Mouse (Mus musculus): ENCODE data around the gene P2ry6. TPM values are rescaled to one million over a fixed set of nuclear protein-coding genes. Genes with fewer than 3 reads are reported as not detected.

The P2ry6 gene
- polyA plus RNA-seq, 1 experiment from 2014 or later = 2.3 TPM

DNA sequence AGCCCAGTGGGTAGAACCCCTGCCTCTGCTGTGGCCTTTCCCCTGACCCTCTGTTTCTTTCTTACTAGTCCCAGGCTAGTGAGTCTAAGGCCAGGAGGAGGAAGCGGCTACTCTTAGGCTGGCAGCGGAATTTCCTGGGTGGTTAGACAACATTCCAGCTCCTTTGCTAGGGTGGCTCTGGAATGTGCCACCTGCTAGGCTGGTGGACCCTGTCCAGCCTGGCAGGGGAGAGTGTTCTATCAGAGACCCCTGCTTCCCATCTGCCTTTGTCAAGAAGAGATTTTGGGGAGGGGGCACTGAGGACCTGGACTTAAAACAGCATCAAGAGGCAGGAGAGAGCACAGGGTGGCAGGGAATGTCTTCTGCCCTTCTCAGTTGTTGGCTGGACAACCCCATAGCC is 31.8 kb upstream of the P2ry6 start:
- Histone ChIP-seq H3K4me1 (ENCODE audit: control insufficient read depth, insufficient read depth, low read length) (no peaks in the 10 kb centered on the region), H3K27me3 (replicated peaks; ENCODE audit: control insufficient read depth, insufficient read depth, low read length) (peaks cover 15% of the 10 kb centered on the region), H3K4me3 (ENCODE audit: low read depth, low read length) (no peak overlapping the region), H3K27ac (ENCODE audit: low read depth, low read length) (no peak overlapping the region), H3K9ac (ENCODE audit: low read length) (no peak overlapping the region), H3K9me3 (replicated peaks; ENCODE audit: control insufficient read depth, low read length) (no peaks in the 10 kb centered on the region), H3K36me3 (ENCODE audit: control insufficient read depth, insufficient read depth, low read length) (no peaks in the 10 kb centered on the region), H3K4me2 (ENCODE audit: low read length) (no peak overlapping the region)
- 91% methylated on average over 2 of the region's 2 CpGs for WGBS
- ATAC-seq (no peak), DNase-seq (ENCODE audit: low spot score) (no peak)

DNA sequence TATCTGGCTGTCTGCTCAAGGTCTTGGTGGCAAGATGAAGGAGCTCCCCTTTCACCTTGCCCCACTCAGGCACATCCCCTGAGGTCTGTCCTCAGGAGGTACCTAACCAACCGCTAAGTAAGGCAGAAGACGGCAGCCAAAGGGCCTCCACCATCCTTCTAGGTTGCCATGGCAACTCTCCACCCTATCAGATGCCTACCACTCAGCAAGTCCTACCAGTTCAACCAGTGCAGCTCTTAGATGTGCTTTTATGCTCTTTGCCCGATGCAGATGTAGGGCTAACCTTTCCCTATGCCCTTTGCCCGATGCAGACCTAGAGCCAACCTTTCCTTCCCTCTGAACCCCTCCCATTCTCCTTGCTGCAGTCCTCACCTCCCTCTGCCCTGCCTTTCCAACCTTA is 30.7 kb upstream of the P2ry6 start:
- no peak for ATAC-seq
- no peak for DNase-seq (ENCODE audit: low spot score)
- Histone ChIP-seq H3K4me3 (ENCODE audit: low read depth, low read length) (no peak overlapping the region), H3K4me2 (ENCODE audit: low read length) (no peak overlapping the region), H3K9ac (ENCODE audit: low read length) (no peak overlapping the region), H3K4me1 (ENCODE audit: control insufficient read depth, insufficient read depth, low read length) (no peaks in the 10 kb centered on the region), H3K27me3 (replicated peaks; ENCODE audit: control insufficient read depth, insufficient read depth, low read length) (peaks cover 4% of the 10 kb centered on the region; the same call in 1 of the 2 replicates), H3K9me3 (replicated peaks; ENCODE audit: control insufficient read depth, low read length) (no peaks in the 10 kb centered on the region), H3K27ac (ENCODE audit: low read depth, low read length) (no peak overlapping the region), H3K36me3 (ENCODE audit: control insufficient read depth, insufficient read depth, low read length) (no peaks in the 10 kb centered on the region)
- WGBS = 60% methylated on average over 4 of the region's 4 CpGs

DNA sequence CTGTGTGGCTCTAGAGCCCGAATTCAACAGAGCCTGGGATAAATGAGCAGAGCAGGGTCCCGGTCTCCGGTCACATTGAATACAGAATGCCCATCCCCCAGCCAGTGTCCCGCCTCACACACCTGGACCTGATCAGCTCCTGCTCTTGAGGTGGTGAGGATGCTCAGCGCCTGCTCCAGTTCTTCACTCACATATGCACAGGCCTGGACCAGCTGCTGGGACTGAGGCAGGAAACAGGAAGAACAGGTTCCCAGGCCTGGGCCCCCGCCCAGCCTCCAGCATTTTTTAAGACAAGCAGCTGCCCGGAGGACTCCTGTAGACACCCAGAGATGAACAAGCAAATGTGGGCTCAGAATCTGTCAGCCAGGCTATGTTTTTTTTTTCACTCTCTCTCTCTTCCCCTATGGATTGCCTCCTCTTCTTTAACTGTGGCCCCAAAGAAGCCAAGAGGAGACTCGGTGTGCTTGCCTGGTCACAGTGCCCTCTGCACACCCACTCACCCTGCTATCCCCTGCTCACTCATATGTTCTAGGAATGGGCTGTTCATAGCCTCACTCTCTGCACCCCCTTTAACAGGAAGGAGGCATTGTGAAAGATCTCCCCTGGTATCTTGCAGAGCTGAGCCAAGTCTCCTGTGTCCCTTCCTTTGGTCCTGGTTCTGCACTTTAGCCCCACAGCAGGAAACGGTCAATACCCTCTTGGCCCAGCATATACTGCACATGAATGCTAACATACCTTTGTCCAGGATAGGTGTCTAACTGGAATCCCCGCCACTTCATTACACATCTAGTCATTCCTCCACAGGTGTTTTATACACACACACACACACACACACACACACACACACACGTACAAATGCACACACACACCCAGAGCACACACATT is 29.2 kb upstream of the P2ry6 start:
- 78% methylated on average over 11 of the region's 11 CpGs for WGBS
- H3K27ac ChIP-seq (ENCODE audit: low read depth, low read length) = no peak overlapping the region
- H3K27me3 ChIP-seq (replicated peaks; ENCODE audit: control insufficient read depth, insufficient read depth, low read length) = no peaks in the 10 kb centered on the region
- H3K9me3 ChIP-seq (replicated peaks; ENCODE audit: control insufficient read depth, low read length) = no peaks in the 10 kb centered on the region
- H3K4me1 ChIP-seq (ENCODE audit: control insufficient read depth, insufficient read depth, low read length) = no peaks in the 10 kb centered on the region
- H3K4me2 ChIP-seq (ENCODE audit: low read length) = no peak overlapping the region
- H3K4me3 ChIP-seq (ENCODE audit: low read depth, low read length) = no peak overlapping the region
- ATAC-seq = no peak
- H3K9ac ChIP-seq (ENCODE audit: low read length) = no peak overlapping the region
- DNase-seq (ENCODE audit: low spot score) = no peak
- no peaks in the 10 kb centered on the region for H3K36me3 ChIP-seq (ENCODE audit: control insufficient read depth, insufficient read depth, low read length)

DNA sequence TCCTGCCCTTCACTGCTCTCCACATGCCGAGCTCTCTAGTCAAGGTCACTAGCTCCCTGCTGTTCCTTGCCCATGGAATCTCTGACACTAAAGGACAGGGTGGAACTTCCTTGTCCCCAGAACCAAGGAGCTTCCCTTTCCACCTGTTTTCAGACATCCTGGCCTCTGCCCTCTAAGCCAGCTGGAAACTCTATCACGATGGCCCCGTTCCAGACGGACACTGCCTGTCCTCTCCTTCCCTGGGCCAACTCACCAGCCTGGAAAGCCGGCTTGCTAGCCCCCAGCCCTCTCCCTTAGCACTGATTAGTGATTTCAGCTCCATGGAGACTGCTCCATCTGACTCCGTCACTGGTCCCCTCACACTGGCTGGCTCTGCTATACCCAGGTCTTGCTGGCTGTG is 27.8 kb upstream of the P2ry6 start:
- ATAC-seq (no peak), DNase-seq (ENCODE audit: low spot score) (no peak)
- no peak overlapping the region for H3K4me3 ChIP-seq (ENCODE audit: low read depth, low read length)
- H3K4me2 ChIP-seq (ENCODE audit: low read length) = no peak overlapping the region
- H3K9ac ChIP-seq (ENCODE audit: low read length) = no peak overlapping the region
- H3K27ac ChIP-seq (ENCODE audit: low read depth, low read length) = no peak overlapping the region
- H3K27me3 ChIP-seq (replicated peaks; ENCODE audit: control insufficient read depth, insufficient read depth, low read length) = no peaks in the 10 kb centered on the region
- H3K9me3 ChIP-seq (replicated peaks; ENCODE audit: control insufficient read depth, low read length) = no peaks in the 10 kb centered on the region
- H3K36me3 ChIP-seq (ENCODE audit: control insufficient read depth, insufficient read depth, low read length) = no peaks in the 10 kb centered on the region
- WGBS = 77% methylated on average over 6 of the region's 6 CpGs
- H3K4me1 ChIP-seq (ENCODE audit: control insufficient read depth, insufficient read depth, low read length) = no peaks in the 10 kb centered on the region

DNA sequence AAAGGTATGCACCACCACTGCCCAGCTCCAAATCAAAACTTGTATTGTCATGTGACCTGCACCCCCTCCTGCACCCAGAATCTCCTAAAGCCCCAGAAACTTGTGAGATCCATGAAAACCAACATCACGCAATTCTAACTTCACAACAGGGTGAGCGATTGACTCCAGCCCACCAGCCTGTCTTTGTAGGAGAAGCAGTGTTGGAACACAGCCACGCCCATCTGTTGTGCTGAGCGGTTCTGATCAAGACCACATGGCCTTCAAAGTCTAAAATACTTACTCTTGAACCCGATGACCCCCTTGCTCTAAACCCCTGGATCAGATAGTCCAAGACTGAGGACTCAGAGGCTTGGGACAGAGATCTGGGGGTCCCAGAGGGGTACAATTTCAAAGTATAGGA is 25.2 kb upstream of the P2ry6 start:
- WGBS = 90% methylated on average over 5 of the region's 5 CpGs
- no peaks in the 10 kb centered on the region for H3K4me1 ChIP-seq (ENCODE audit: control insufficient read depth, insufficient read depth, low read length)

DNA sequence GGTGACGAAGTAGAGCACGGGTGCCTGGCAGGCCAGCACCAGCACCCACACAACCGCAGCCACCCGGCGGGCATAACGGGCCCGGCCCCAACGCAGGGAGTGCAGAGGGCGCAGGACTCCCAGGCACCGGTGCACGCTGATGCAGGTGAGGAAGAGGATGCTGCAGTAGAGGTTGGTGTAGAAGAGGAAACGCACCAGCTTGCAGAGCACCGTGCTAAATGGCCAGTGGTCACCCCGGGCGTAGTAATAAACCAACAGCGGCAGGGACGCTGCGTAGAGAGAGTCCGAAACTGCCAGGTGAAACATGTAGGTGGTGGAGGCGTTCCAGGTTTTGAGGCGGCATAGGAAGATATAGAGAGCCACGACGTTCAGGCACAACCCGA is 24.1 kb upstream of the P2ry6 start:
- Histone ChIP-seq H3K27me3 (replicated peaks; ENCODE audit: control insufficient read depth, insufficient read depth, low read length) (no peaks in the 10 kb centered on the region), H3K36me3 (ENCODE audit: control insufficient read depth, insufficient read depth, low read length) (no peaks in the 10 kb centered on the region), H3K4me1 (ENCODE audit: control insufficient read depth, insufficient read depth, low read length) (no peaks in the 10 kb centered on the region), H3K27ac (ENCODE audit: low read depth, low read length) (no peak overlapping the region), H3K9me3 (replicated peaks; ENCODE audit: control insufficient read depth, low read length) (no peaks in the 10 kb centered on the region), H3K9ac (ENCODE audit: low read length) (no peak overlapping the region), H3K4me3 (ENCODE audit: low read depth, low read length) (no peak overlapping the region), H3K4me2 (ENCODE audit: low read length) (no peak overlapping the region)
- WGBS = 91% methylated on average over 24 of the region's 24 CpGs
- ATAC-seq (no peak), DNase-seq (ENCODE audit: low spot score) (no peak)

More for the DNA sequence above, 25.2 kb upstream of the P2ry6 start:
- Histone ChIP-seq H3K4me3 (ENCODE audit: low read depth, low read length) (no peak overlapping the region), H3K27ac (ENCODE audit: low read depth, low read length) (no peak overlapping the region), H3K36me3 (ENCODE audit: control insufficient read depth, insufficient read depth, low read length) (no peaks in the 10 kb centered on the region), H3K27me3 (replicated peaks; ENCODE audit: control insufficient read depth, insufficient read depth, low read length) (no peaks in the 10 kb centered on the region), H3K9ac (ENCODE audit: low read length) (no peak overlapping the region), H3K9me3 (replicated peaks; ENCODE audit: control insufficient read depth, low read length) (no peaks in the 10 kb centered on the region), H3K4me2 (ENCODE audit: low read length) (no peak overlapping the region)
- ATAC-seq (no peak), DNase-seq (ENCODE audit: low spot score) (no peak)

DNA sequence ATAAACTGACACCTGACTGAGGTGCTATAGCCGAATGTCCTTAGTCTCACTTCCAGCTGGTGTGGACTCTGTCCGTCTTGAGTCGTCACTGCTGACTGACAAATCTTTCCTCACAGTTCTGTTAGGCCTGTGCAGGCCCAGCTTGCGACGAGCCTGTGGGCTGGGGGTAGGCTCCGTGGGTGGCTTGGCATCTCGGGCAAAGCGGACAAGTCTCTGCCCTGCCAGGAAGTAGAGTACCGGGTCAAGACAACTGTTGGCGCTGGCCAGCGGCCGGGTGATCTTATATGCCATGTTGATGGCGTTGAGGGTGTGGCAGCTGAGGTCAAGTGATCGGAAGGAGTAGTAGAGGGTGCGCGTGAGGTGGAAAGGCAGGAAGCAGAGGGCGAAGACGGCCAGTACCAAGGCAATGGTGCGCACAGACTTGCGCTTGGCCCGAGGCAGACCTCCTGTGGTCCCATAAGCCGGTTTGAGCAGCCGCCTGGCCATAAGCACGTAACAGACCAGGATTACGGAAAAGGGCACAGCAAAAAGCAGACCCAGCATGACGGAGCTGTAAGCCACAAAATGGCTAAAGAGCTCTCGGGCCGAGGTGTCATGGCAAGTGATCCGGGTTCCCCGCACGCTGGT is 23.6 kb upstream of the P2ry6 start:
- 87% methylated on average over 31 of the region's 31 CpGs for WGBS
- no peak overlapping the region for H3K27ac ChIP-seq (ENCODE audit: low read depth, low read length)
- no peak overlapping the region for H3K9ac ChIP-seq (ENCODE audit: low read length)
- no peak overlapping the region for H3K4me2 ChIP-seq (ENCODE audit: low read length)
- no peaks in the 10 kb centered on the region for H3K9me3 ChIP-seq (replicated peaks; ENCODE audit: control insufficient read depth, low read length)
- H3K27me3 ChIP-seq (replicated peaks; ENCODE audit: control insufficient read depth, insufficient read depth, low read length) = no peaks in the 10 kb centered on the region
- H3K36me3 ChIP-seq (ENCODE audit: control insufficient read depth, insufficient read depth, low read length) = no peaks in the 10 kb centered on the region
- H3K4me3 ChIP-seq (ENCODE audit: low read depth, low read length) = no peak overlapping the region
- no peak for ATAC-seq
- H3K4me1 ChIP-seq (ENCODE audit: control insufficient read depth, insufficient read depth, low read length) = no peaks in the 10 kb centered on the region
- DNase-seq (ENCODE audit: low spot score) = no peak

DNA sequence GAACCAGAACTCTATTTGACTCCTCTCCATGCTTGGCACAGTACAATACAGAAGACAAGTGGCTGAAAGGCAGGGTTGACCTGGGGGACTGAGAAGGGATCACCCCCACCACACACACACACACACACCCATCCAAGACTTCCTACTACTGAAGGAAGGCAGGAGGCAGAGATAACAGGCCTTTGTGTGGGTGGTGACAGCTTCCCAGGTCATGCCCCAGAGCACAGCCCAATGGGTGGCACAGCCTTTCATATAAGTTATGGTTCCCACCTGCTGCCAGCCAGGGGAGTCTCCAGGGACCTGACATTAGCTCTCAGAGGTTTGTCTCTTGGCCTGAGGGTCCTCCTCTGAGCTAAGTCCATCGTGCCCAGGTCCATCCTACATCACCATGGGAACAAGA is 22.8 kb upstream of the P2ry6 start:
- ATAC-seq (no peak), DNase-seq (ENCODE audit: low spot score) (no peak)
- Histone ChIP-seq H3K4me2 (ENCODE audit: low read length) (no peak overlapping the region), H3K27me3 (replicated peaks; ENCODE audit: control insufficient read depth, insufficient read depth, low read length) (no peaks in the 10 kb centered on the region), H3K27ac (ENCODE audit: low read depth, low read length) (no peak overlapping the region), H3K9ac (ENCODE audit: low read length) (no peak overlapping the region), H3K36me3 (ENCODE audit: control insufficient read depth, insufficient read depth, low read length) (no peaks in the 10 kb centered on the region), H3K4me3 (ENCODE audit: low read depth, low read length) (no peak overlapping the region), H3K4me1 (ENCODE audit: control insufficient read depth, insufficient read depth, low read length) (no peaks in the 10 kb centered on the region), H3K9me3 (replicated peaks; ENCODE audit: control insufficient read depth, low read length) (no peaks in the 10 kb centered on the region)
- 88% methylated on average over 1 of the region's 1 CpGs for WGBS

DNA sequence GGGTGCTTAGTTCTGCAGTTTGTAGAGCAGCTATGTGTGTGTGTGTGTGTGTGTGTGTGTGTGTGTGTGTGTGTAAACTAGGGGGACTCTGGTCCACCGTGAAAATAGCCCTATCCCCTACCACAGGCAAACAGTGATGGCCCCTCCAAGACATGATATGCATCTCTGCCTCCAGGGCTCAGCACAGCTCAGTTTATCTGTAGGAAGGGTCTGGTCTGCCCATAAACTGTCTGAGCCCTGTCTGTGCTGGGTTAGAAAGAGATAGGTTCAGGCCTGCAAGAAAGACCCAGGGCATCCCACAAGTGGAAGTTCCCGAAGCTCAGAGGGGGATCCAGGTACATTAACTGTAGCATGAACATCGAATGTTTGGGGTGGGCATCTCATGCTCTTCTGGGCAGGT is 21.5 kb upstream of the P2ry6 start:
- Histone ChIP-seq H3K4me1 (ENCODE audit: control insufficient read depth, insufficient read depth, low read length) (no peaks in the 10 kb centered on the region), H3K9ac (ENCODE audit: low read length) (no peak overlapping the region), H3K27ac (ENCODE audit: low read depth, low read length) (no peak overlapping the region), H3K9me3 (replicated peaks; ENCODE audit: control insufficient read depth, low read length) (no peaks in the 10 kb centered on the region), H3K27me3 (replicated peaks; ENCODE audit: control insufficient read depth, insufficient read depth, low read length) (no peaks in the 10 kb centered on the region), H3K36me3 (ENCODE audit: control insufficient read depth, insufficient read depth, low read length) (no peaks in the 10 kb centered on the region), H3K4me2 (ENCODE audit: low read length) (no peak overlapping the region), H3K4me3 (ENCODE audit: low read depth, low read length) (no peak overlapping the region)
- no peak for ATAC-seq
- whole genome bisulfite sequencing = 91% methylated on average over 3 of the region's 3 CpGs
- DNase-seq (ENCODE audit: low spot score) = no peak
